Mouse (Mus musculus) CH12.LX (cell line): ENCODE results near the gene Rcvrn. TPM values are rescaled to one million over a fixed set of nuclear protein-coding genes. Genes with fewer than 3 reads are reported as not detected.

ENCODE experiments used
- DNase-seq: peaks from one replicate; pipeline ENCODE4 v3.0.0-alpha.2; 2013; ENCODE audit errors: extremely low read depth
- H3K27ac ChIP-seq: 2 replicates; pipeline ENCODE4 v1.5.1; 2012; ENCODE audit warnings: low read depth, mild to moderate bottlenecking, control low read depth, moderate library complexity; ENCODE audit not compliant: insufficient read depth
- H3K27me3 ChIP-seq: replicated peaks from 2 replicates; pipeline ENCODE3; 2012; ENCODE audit warnings: inconsistent platforms
- H3K36me3 ChIP-seq, 2 experiments: replicated peaks in 1 of 2; 2 replicates each; pipeline versions ENCODE3 to v1.6.1; 2012; ENCODE audit warnings: inconsistent platforms in 1 of 2, low read length in 1 of 2, mild to moderate bottlenecking in 1 of 2, mixed read lengths in 1 of 2, moderate library complexity in 1 of 2; ENCODE audit not compliant: control insufficient read depth in 1 of 2, insufficient read depth in 1 of 2
- H3K4me1 ChIP-seq, 2 experiments: 2 replicates each; pipeline ENCODE4 v1.6.1; 2012; ENCODE audit warnings: inconsistent platforms in 1 of 2, moderate library complexity in 1 of 2; ENCODE audit not compliant: insufficient read depth in 2 of 2, control insufficient read depth in 1 of 2
- H3K4me2 ChIP-seq: 2 replicates; pipeline ENCODE4 v1.6.1; 2012; ENCODE audit warnings: low read depth, mild to moderate bottlenecking, control low read depth; ENCODE audit not compliant: poor library complexity, insufficient read depth, severe bottlenecking
- H3K4me3 ChIP-seq, 3 experiments: fragments of 150-350 bp in 1 of 3; sonication (generic) in 1 of 3; replicated peaks in 1 of 3; 2 replicates each; pipeline versions ENCODE3 to v1.5.1; 2011 to 2012; ENCODE audit warnings: low read depth in 2 of 3, low read length in 2 of 3, mild to moderate bottlenecking in 2 of 3, moderate library complexity in 2 of 3, control low read depth in 1 of 3, improper control_type of control experiment in 1 of 3, inconsistent platforms in 1 of 3, mixed read lengths in 1 of 3; ENCODE audit not compliant: poor library complexity in 1 of 3
- H3K79me2 ChIP-seq: replicated peaks from 2 replicates; pipeline ENCODE4 v1.6.1; 2012; ENCODE audit warnings: mild to moderate bottlenecking, moderate library complexity; ENCODE audit not compliant: control insufficient read depth, poor library complexity, insufficient read depth, severe bottlenecking; ENCODE audit errors: extremely low read depth
- H3K9ac ChIP-seq: 2 replicates; pipeline ENCODE4 v1.6.1; 2012; ENCODE audit warnings: low read depth, mild to moderate bottlenecking, control low read depth, moderate library complexity; ENCODE audit not compliant: insufficient read depth
- H3K9me3 ChIP-seq: replicated peaks from 2 replicates; pipeline ENCODE3; 2012; ENCODE audit warnings: low read length, inconsistent platforms, mixed read lengths
- BHLHE40 ChIP-seq: IDR thresholded peaks from 2 replicates; pipeline ENCODE4 v1.6.1; 2011; ENCODE audit warnings: mild to moderate bottlenecking, low read depth, low read length, improper control_type of control experiment
- CHD1 ChIP-seq: IDR thresholded peaks from 2 replicates; pipeline ENCODE4 v1.6.1; 2012; ENCODE audit warnings: low read depth, low read length, improper control_type of control experiment, inconsistent platforms
- CTCF ChIP-seq, 2 experiments: IDR thresholded peaks in 1 of 2; conservative IDR thresholded peaks in 1 of 2; 2 replicates each; pipeline ENCODE4 v1.5.1; 2011 to 2012; ENCODE audit warnings: low read depth in 2 of 2, low read length in 2 of 2, improper control_type of control experiment in 1 of 2, inconsistent platforms in 1 of 2, mild to moderate bottlenecking in 1 of 2, moderate library complexity in 1 of 2
- ELF1 ChIP-seq: IDR thresholded peaks from 2 replicates; pipeline ENCODE4 v1.6.1; 2014; ENCODE audit warnings: low read depth, mild to moderate bottlenecking, inconsistent platforms, low read length, improper control_type of control experiment
- EP300 ChIP-seq: IDR thresholded peaks from 2 replicates; pipeline ENCODE4 v1.6.1; 2011; ENCODE audit warnings: low read length, improper control_type of control experiment
- ETS1 ChIP-seq: conservative IDR thresholded peaks from 2 replicates; pipeline ENCODE4 v1.6.1; 2012; ENCODE audit warnings: low read depth, mild to moderate bottlenecking, inconsistent platforms, low read length, improper control_type of control experiment, moderate library complexity
- GABPA ChIP-seq: IDR thresholded peaks from 2 replicates; pipeline ENCODE4 v1.6.1; 2012; ENCODE audit warnings: low read depth, low read length, improper control_type of control experiment, inconsistent platforms; ENCODE audit not compliant: insufficient replicate concordance
- HCFC1 ChIP-seq: IDR thresholded peaks from 2 replicates; pipeline ENCODE4 v1.6.1; 2012; ENCODE audit warnings: low read depth, mild to moderate bottlenecking, inconsistent platforms, low read length, improper control_type of control experiment
- KAT2A ChIP-seq: IDR thresholded peaks from 2 replicates; pipeline ENCODE4 v1.6.1; 2012; ENCODE audit warnings: low read length, improper control_type of control experiment, inconsistent platforms; ENCODE audit not compliant: insufficient replicate concordance
- MAFK ChIP-seq: IDR thresholded peaks from 2 replicates; pipeline ENCODE4 v1.6.1; 2011; ENCODE audit warnings: low read length, improper control_type of control experiment; ENCODE audit not compliant: insufficient replicate concordance
- NELFE ChIP-seq: IDR thresholded peaks from 2 replicates; pipeline ENCODE4 v1.6.1; 2011; ENCODE audit warnings: low read depth, low read length, improper control_type of control experiment
- POLR2A ChIP-seq: IDR thresholded peaks from 2 replicates; pipeline ENCODE4 v1.6.1; 2011; ENCODE audit warnings: low read depth, mild to moderate bottlenecking, improper control_type of control experiment, low read length
- RAD21 ChIP-seq: IDR thresholded peaks from 2 replicates; pipeline ENCODE4 v1.6.1; 2011; ENCODE audit warnings: low read depth, mild to moderate bottlenecking, low read length, improper control_type of control experiment, moderate library complexity
- TBP ChIP-seq: conservative IDR thresholded peaks from 2 replicates; pipeline ENCODE4 v1.6.1; 2011; ENCODE audit warnings: low read depth, low read length, improper control_type of control experiment
- TCF12 ChIP-seq: IDR thresholded peaks from 2 replicates; pipeline ENCODE4 v1.6.1; 2014; ENCODE audit warnings: low read depth, mild to moderate bottlenecking, inconsistent platforms, low read length, improper control_type of control experiment
- UBTF ChIP-seq: IDR thresholded peaks from 2 replicates; pipeline ENCODE4 v1.6.1; 2012; ENCODE audit warnings: low read depth, mild to moderate bottlenecking, inconsistent platforms, low read length, improper control_type of control experiment, moderate library complexity
- USF1 ChIP-seq: IDR thresholded peaks from 2 replicates; pipeline ENCODE4 v1.6.1; 2014; ENCODE audit warnings: low read depth, mild to moderate bottlenecking, inconsistent platforms, low read length, improper control_type of control experiment
- USF2 ChIP-seq: conservative IDR thresholded peaks from 2 replicates; pipeline ENCODE4 v1.6.1; 2011; ENCODE audit warnings: low read depth, low read length, improper control_type of control experiment
- ZKSCAN1 ChIP-seq: IDR thresholded peaks from 2 replicates; pipeline ENCODE4 v1.6.1; 2012; ENCODE audit warnings: low read depth, inconsistent platforms, low read length, improper control_type of control experiment, borderline replicate concordance
- dilution Hi-C: fragments of 300-500 bp; cut with MboI; formaldehyde crosslinking; loops from 2 replicates; pipeline ENCODE4 v1.14.3; 2020; ENCODE audit warnings: low sequenced_read_pairs; ENCODE audit not compliant: extremely low pct_unique_long_range_greater_than_20kb, extremely low pct_ligation_motif_present
- in situ Hi-C: fragments of 300-500 bp; cut with MboI; formaldehyde crosslinking; loops from 3 replicates; pipeline ENCODE4 v1.14.3; 2019; ENCODE audit warnings: low sequenced_read_pairs, low pct_ligation_motif_present, low pct_unique_long_range_greater_than_20kb, mixed read lengths
- polyA plus RNA-seq: library from polyadenylated mRNA; unstranded; fragments of >175 nt; gene quantifications from 2 replicates; pipeline ENCODE4 v1.2.1, GENCODE M21; 2012; ENCODE audit warnings: low read depth; ENCODE audit not compliant: insufficient read length
- total RNA-seq, 2 experiments: library from RNA; depleted of rRNA; stranded (reverse); fragments of 300-350 nt in 1 of 2; fragments of >200 nt in 1 of 2; gene quantifications; 2 replicates each; pipeline ENCODE4 v1.2.3; 2012 to 2014

The Rcvrn gene
- total and polyA plus RNA-seq, 3 experiments: not detected

- H3K79me2 ChIP-seq: no peaks in the 10 kb centered on the region
- no peak for DNase-seq
- H3K4me2 ChIP-seq: no peak overlapping the region
- H3K9ac ChIP-seq: no peak overlapping the region
- H3K27me3 ChIP-seq: no peaks in the 10 kb centered on the region
- in situ Hi-C loops (no loop called here), dilution Hi-C loops (no loop called here)
- peaks cover 10 to 22% of the 10 kb centered on the region in 2 experiments for H3K4me1 ChIP-seq
- no peaks in the 10 kb centered on the region for H3K9me3 ChIP-seq
- H3K4me3 ChIP-seq: no peak overlapping the region
- H3K36me3 ChIP-seq: peaks cover 0 to 70% of the 10 kb centered on the region in 2 experiments
- TF ChIP-seq ETS1 (no peak), TBP (no peak), ELF1 (no peak), HCFC1 (no peak), USF1 (no peak), CHD1 (no peak), CTCF (conservative IDR thresholded peaks at IDR 0.05 in 1 of 2, IDR thresholded peaks at IDR 0.05 in 1 of 2; ENCODE audit: low read depth in 2 of 2, low read length in 2 of 2) (no peak), EP300 (no peak), UBTF (no peak), BHLHE40 (no peak), USF2 (no peak), RAD21 (no peak), MAFK (no peak), KAT2A (no peak), POLR2A (no peak), TCF12 (no peak)
- no peak overlapping the region for H3K27ac ChIP-seq
These were observed 13.3 kb upstream of the Rcvrn start for GRCm38 (mm10) chr11:67681871-67682270.

GRCm38 (mm10) chr11:67686109-67686508, 9.0 kb upstream of the Rcvrn start:
- in situ Hi-C loops: no loop called here

More at GRCm38 (mm10) chr11:67686109-67686508, 9.0 kb upstream of the Rcvrn start:
- Histone ChIP-seq H3K79me2 (no peaks in the 10 kb centered on the region), H3K27me3 (no peaks in the 10 kb centered on the region), H3K36me3 (peaks cover 0 to 46% of the 10 kb centered on the region in 2 experiments), H3K9me3 (no peaks in the 10 kb centered on the region), H3K4me1 (peaks cover 6 to 14% of the 10 kb centered on the region in 2 experiments), H3K4me3 (no peak overlapping the region), H3K27ac (no peak overlapping the region), H3K9ac (no peak overlapping the region), H3K4me2 (no peak overlapping the region)
- dilution Hi-C loops: no loop called here
- no peak for DNase-seq
- no peak for TF ChIP-seq CHD1
- no peak for TF ChIP-seq NELFE
- no peak for TF ChIP-seq ZKSCAN1
- no peak for TF ChIP-seq GABPA
